Mouse (Mus musculus) myocyte (in vitro differentiated cells): ENCODE results near the gene Prkrip1. TPM values are rescaled to one million over a fixed set of nuclear protein-coding genes. Genes with fewer than 3 reads are reported as not detected.
A peak's percentile ranks its signal among the peaks of the same experiment; 100 is the strongest.

Experiments
- H3K27me3 ChIP-seq: one replicate; pipeline ENCODE4 v1.6.1; 2011; ENCODE audit not compliant: control insufficient read depth, insufficient read depth, insufficient read length
- H3K36me3 ChIP-seq: one replicate; pipeline ENCODE4 v1.6.1; 2011; ENCODE audit not compliant: control insufficient read depth, insufficient read depth
- H3K4me2 ChIP-seq: one replicate; pipeline ENCODE4 v1.6.1; 2011; ENCODE audit warnings: low read depth, control low read depth
- H3K4me3 ChIP-seq: one replicate; pipeline ENCODE4 v1.5.1; 2011; ENCODE audit warnings: mild to moderate bottlenecking, control low read depth, moderate library complexity
- H3K79me2 ChIP-seq: one replicate; pipeline ENCODE4 v1.6.1; 2011; ENCODE audit not compliant: control insufficient read depth, insufficient read depth
- H3ac ChIP-seq: one replicate; pipeline ENCODE4 v1.6.1; 2011; ENCODE audit not compliant: control insufficient read depth, insufficient read length
- CEBPB ChIP-seq: IDR thresholded peaks from 2 replicates; pipeline ENCODE4 v1.6.1; 2011; ENCODE audit warnings: mild to moderate bottlenecking, moderate library complexity; ENCODE audit not compliant: poor library complexity, insufficient read depth, severe bottlenecking
- E2F4 ChIP-seq: IDR thresholded peaks from one replicate; pipeline ENCODE4 v1.6.1; 2011; ENCODE audit warnings: mild to moderate bottlenecking, control low read depth, moderate library complexity; ENCODE audit not compliant: insufficient read depth
- MAX ChIP-seq: IDR thresholded peaks from one replicate; pipeline ENCODE4 v1.6.1; 2011; ENCODE audit warnings: low read depth, mild to moderate bottlenecking, control low read depth
- MYOD1 ChIP-seq, 3 experiments: IDR thresholded peaks; one replicate each; pipeline ENCODE4 v1.6.1; 2011; ENCODE audit warnings: control low read depth in 2 of 3, low read depth in 2 of 3, mild to moderate bottlenecking in 2 of 3, moderate library complexity in 1 of 3; ENCODE audit not compliant: insufficient read length in 2 of 3, control insufficient read depth in 1 of 3
- MYOG ChIP-seq, 3 experiments: IDR thresholded peaks; one replicate each; pipeline ENCODE4 v1.6.1; 2011; ENCODE audit warnings: control low read depth in 2 of 3, low read depth in 2 of 3, mild to moderate bottlenecking in 2 of 3; ENCODE audit not compliant: insufficient read length in 2 of 3, control insufficient read depth in 1 of 3, insufficient read depth in 1 of 3
- POLR2A ChIP-seq: IDR thresholded peaks from one replicate; pipeline ENCODE4 v1.6.1; 2011; ENCODE audit warnings: low read depth, mild to moderate bottlenecking, control low read depth, moderate library complexity; ENCODE audit not compliant: insufficient read length
- POLR2AphosphoS2 ChIP-seq: IDR thresholded peaks from one replicate; pipeline ENCODE4 v1.6.1; 2011; ENCODE audit warnings: low read depth, control low read depth; ENCODE audit not compliant: insufficient read length
- REST ChIP-seq: IDR thresholded peaks from one replicate; pipeline ENCODE4 v1.6.1; 2011; ENCODE audit warnings: mild to moderate bottlenecking, control low read depth, moderate library complexity; ENCODE audit not compliant: insufficient read depth, insufficient read length
- SRF ChIP-seq: IDR thresholded peaks from one replicate; pipeline ENCODE4 v1.6.1; 2011; ENCODE audit warnings: low read depth; ENCODE audit not compliant: control insufficient read depth, insufficient read length
- TCF12 ChIP-seq: IDR thresholded peaks from one replicate; pipeline ENCODE4 v1.6.1; 2011; ENCODE audit warnings: mild to moderate bottlenecking, control low read depth; ENCODE audit not compliant: poor library complexity, insufficient read depth, severe bottlenecking
- TCF3 ChIP-seq: IDR thresholded peaks from one replicate; pipeline ENCODE4 v1.6.1; 2011; ENCODE audit warnings: low read depth, control low read depth; ENCODE audit not compliant: insufficient read length
- USF1 ChIP-seq: IDR thresholded peaks from one replicate; pipeline ENCODE4 v1.6.1; 2011; ENCODE audit warnings: low read depth, mild to moderate bottlenecking, control low read depth, moderate library complexity
- polyA plus RNA-seq: library from polyadenylated mRNA; unstranded; fragments of >200 nt; fragmentation: generic; extraction: Trizol; gene quantifications from one replicate; pipeline ENCODE4 v1.2.1, GENCODE M21; 2012; ENCODE audit warnings: missing spikeins

Prkrip1 gene
- polyA plus RNA-seq, 1 experiment = 58.4 TPM

DNA sequence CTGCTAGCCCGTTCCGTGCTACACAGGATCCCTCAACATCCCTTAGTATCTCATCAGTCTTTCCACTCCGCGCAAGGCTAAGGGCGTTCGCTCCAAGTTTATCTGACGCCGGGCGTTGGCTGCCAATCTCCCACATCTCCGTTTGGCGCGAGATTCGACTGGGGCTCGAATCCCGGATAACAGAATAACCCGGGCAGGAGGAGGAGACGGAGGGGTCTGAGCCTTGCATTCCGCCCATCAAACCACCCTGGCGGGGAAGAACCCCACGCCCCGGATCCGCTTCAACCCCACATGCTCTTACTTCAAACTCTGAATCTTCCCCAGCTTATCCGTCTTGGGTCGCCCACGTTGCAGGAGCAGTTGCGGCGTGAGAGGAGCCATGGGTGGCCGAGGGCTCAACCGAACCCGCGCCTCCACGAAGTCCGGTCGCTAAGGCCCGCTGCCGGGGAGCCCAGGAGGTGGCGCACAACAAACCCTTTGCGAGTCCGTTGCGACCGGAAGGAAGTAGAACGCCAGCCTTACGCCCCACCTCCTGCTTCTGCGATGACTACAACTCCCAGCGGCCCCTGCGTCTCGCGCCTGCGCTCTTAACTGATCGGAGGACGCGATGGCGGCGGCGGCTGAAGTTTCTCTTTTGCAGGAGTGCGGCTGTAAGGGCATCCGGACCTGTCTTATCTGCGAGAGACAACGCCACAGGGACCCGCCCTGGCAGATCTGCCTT is 63.0 kb downstream of the Prkrip1 start, which contains the start of the genes Lrwd1 and Alkbh4:
TSS of gene Lrwd1 (minus strand) at position 504 of the 721 bp plus-strand sequence.
TSS of gene Alkbh4 (plus strand) at position 576 of the 721 bp plus-strand sequence.
- Histone ChIP-seq H3K79me2 (peaks cover 20% of the 10 kb centered on the region), H3K36me3 (peaks cover 2% of the 10 kb centered on the region), H3ac (peak within 1 kb of the TSS; percentile 45), H3K4me3 (peak within 1 kb of the TSS; percentile 96), H3K27me3 (no peaks in the 10 kb centered on the region), H3K4me2 (peak within 1 kb of the TSS; percentile 79)
- TF ChIP-seq MYOD1 (IDR thresholded peaks at IDR 0.05; ENCODE audit: control insufficient read depth in 1 of 3, insufficient read length in 2 of 3, low read depth in 2 of 3) (no peak), CEBPB (no peak), TCF12 (no peak), E2F4 (peak; percentile 41), POLR2AphosphoS2 (peak; percentile 68), USF1 (no peak), TCF3 (no peak), REST (no peak), MAX (no peak), SRF (no peak), MYOG (IDR thresholded peaks at IDR 0.05; ENCODE audit: control insufficient read depth in 1 of 3, insufficient read depth in 1 of 3, insufficient read length in 2 of 3, low read depth in 2 of 3) (peak in 1 of 3 experiments; percentile 9), POLR2A (peak; percentile 74)

Other genes starting within 250 kb of the Prkrip1 start
- 2.4 TPM for gene Ssc4d, start 224.4 kb downstream of the Prkrip1 start, polyA plus RNA-seq
- 0.11 TPM for gene Zp3, start 218.9 kb downstream of the Prkrip1 start, polyA plus RNA-seq
- 18.3 TPM for gene Dtx2, start 204.2 kb downstream of the Prkrip1 start, polyA plus RNA-seq
- gene Upk3b, start 160.5 kb downstream of the Prkrip1 start, polyA plus RNA-seq = not detected
- gene Upk3bl, start 144.5 kb downstream of the Prkrip1 start, polyA plus RNA-seq = not detected
- 26.9 TPM for gene Rasa4, start 115.0 kb downstream of the Prkrip1 start, polyA plus RNA-seq
- 139 TPM for gene Polr2j, start 82.3 kb downstream of the Prkrip1 start, polyA plus RNA-seq
- 31.7 TPM for gene Lrwd1, start 62.9 kb downstream of the Prkrip1 start, polyA plus RNA-seq
- 6.7 TPM for gene Alkbh4, start 62.8 kb downstream of the Prkrip1 start, polyA plus RNA-seq
- 18.2 TPM for gene Orai2, start 28.2 kb downstream of the Prkrip1 start, polyA plus RNA-seq
- 7.7 TPM for gene Sh2b2, start 47.6 kb upstream of the Prkrip1 start, polyA plus RNA-seq